20 mouse cellular contexts compared by ENCODE assay signal in genomic region chr16:35357449-35357848, GRCm38 (mm10). TPM values are rescaled to one million over a fixed set of nuclear protein-coding genes. Genes with fewer than 3 reads are reported as not detected.
DNase-seq lines count a peak whose midpoint lies in the region; ATAC-seq and TF ChIP-seq lines count a peak whose summit lies in the region.
"Had no signal": no experiment of that assay in that cellular context is flagged by ENCODE, and none has a peak within 500 bp of the region (broad histone marks: within the 10 kb centered on the region; RNA-seq: fewer than 3 reads in every experiment).

No protein-coding gene starts in this region.

- no peak overlapping the region for H3K4me3 ChIP-seq in kidney, adult 2 months (ENCODE audit: insufficient read depth, low read depth, low read length)
- H3K4me3 ChIP-seq in kidney, embryonic 15.5 days (replicated peaks) = no peak overlapping the region
- H3K4me3 ChIP-seq in stomach, postnatal 0 days (ENCODE audit: low read depth, low read length) = no peak overlapping the region
- no peak overlapping the region for H3K4me3 ChIP-seq in layer of hippocampus, adult 2 months
- H3K4me3 ChIP-seq: embryonic facial prominence, embryonic 15.5 days; forebrain, embryonic 15.5 days; heart, embryonic 13.5 days; hindbrain, embryonic 12.5 days; limb, embryonic 10.5 days; neural tube, embryonic 15.5 days had no signal

- DNase-seq in kidney, adult 2 months = peak; percentile 23
- DNase-seq in adrenal gland, postnatal 10 days = peak; percentile 59
- DNase-seq in adrenal gland, postnatal 25 days = peak; percentile 8
- DNase-seq in lung, postnatal 36 days = peak; percentile 58
- DNase-seq in stomach, postnatal 0 days (ENCODE audit: low spot score) = no peak
- no peak for DNase-seq in layer of hippocampus, adult 2 months (ENCODE audit: low spot score in 2 of 2)
- DNase-seq: cerebellum, adult 8-10 months; gastrocnemius, postnatal 10 days; liver; right cerebral cortex, adult 18-20 months; right cerebral cortex, postnatal 4 days; thymus, postnatal 25 days had no signal

- H3K27me3 ChIP-seq in kidney, adult 2 months (replicated peaks; ENCODE audit: control insufficient read depth, insufficient read depth, low read length) = no peaks in the 10 kb centered on the region
- no peaks in the 10 kb centered on the region for H3K27me3 ChIP-seq in kidney, embryonic 15.5 days
- H3K27me3 ChIP-seq in stomach, postnatal 0 days (ENCODE audit: control insufficient read depth, insufficient read depth, low read length) = no peaks in the 10 kb centered on the region
- H3K27me3 ChIP-seq: embryonic facial prominence, embryonic 15.5 days; forebrain, embryonic 15.5 days; heart, embryonic 13.5 days; hindbrain, embryonic 12.5 days; neural tube, embryonic 15.5 days had no signal

- no peaks in the 10 kb centered on the region for H3K9me3 ChIP-seq in kidney, embryonic 15.5 days (replicated peaks)
- no peaks in the 10 kb centered on the region for H3K9me3 ChIP-seq in stomach, postnatal 0 days (ENCODE audit: control insufficient read depth, low read length)
- H3K9me3 ChIP-seq: embryonic facial prominence, embryonic 15.5 days; forebrain, embryonic 15.5 days; heart, embryonic 13.5 days; hindbrain, embryonic 12.5 days; limb, embryonic 10.5 days; neural tube, embryonic 15.5 days had no signal

- no peak for TF ChIP-seq EP300 in stomach, postnatal 0 days (optimal IDR thresholded peaks at IDR 0.05)

- no peak overlapping the region for H3K27ac ChIP-seq in kidney, adult 2 months (ENCODE audit: insufficient read depth, low read depth, low read length)
- H3K27ac ChIP-seq in kidney, embryonic 15.5 days = no peak overlapping the region
- no peak overlapping the region for H3K27ac ChIP-seq in stomach, postnatal 0 days (replicated peaks)
- H3K27ac ChIP-seq in layer of hippocampus, adult 2 months = no peak overlapping the region
- H3K27ac ChIP-seq: embryonic facial prominence, embryonic 15.5 days; forebrain, embryonic 15.5 days; heart, embryonic 13.5 days; hindbrain, embryonic 12.5 days; limb, embryonic 10.5 days; neural tube, embryonic 15.5 days had no signal

- ATAC-seq in kidney, embryonic 15.5 days (replicated peaks; ENCODE audit: low FRiP score) = no peak
- ATAC-seq in stomach, postnatal 0 days (ENCODE audit: low FRiP score, low TSS enrichment) = no peak
- ATAC-seq: forebrain, embryonic 15.5 days had no signal

- 75% methylated on average over 1 of the region's 1 CpGs for WGBS in kidney, adult 2 months
- 81% methylated on average over 1 of the region's 1 CpGs for WGBS in kidney, embryonic 15.5 days
- 68% methylated on average over 1 of the region's 1 CpGs for WGBS in stomach, postnatal 0 days

- H3K36me3 ChIP-seq in kidney, adult 2 months (ENCODE audit: control insufficient read depth, insufficient read depth, low read length) = no peaks in the 10 kb centered on the region; the same call in 1 of the 2 replicates
- H3K36me3 ChIP-seq in kidney, embryonic 15.5 days = peaks cover 21% of the 10 kb centered on the region; the same call in 1 of the 2 replicates
- no peaks in the 10 kb centered on the region; the same call in 1 of the 2 replicates for H3K36me3 ChIP-seq in stomach, postnatal 0 days (ENCODE audit: control insufficient read depth, insufficient read depth, low read length)
- H3K36me3 ChIP-seq: limb, embryonic 10.5 days; neural tube, embryonic 15.5 days had no signal

- H3K4me1 ChIP-seq in kidney, adult 2 months (ENCODE audit: control insufficient read depth, insufficient read depth, low read length) = 0 out of 2 replicates have a peak, but pooled peaks cover 2% of the 10 kb centered on the region
- H3K4me1 ChIP-seq in kidney, embryonic 15.5 days = 0 out of 2 replicates have a peak, but pooled peaks cover 2% of the 10 kb centered on the region
- H3K4me1 ChIP-seq in stomach, postnatal 0 days (replicated peaks; ENCODE audit: control insufficient read depth, insufficient read depth) = no peaks in the 10 kb centered on the region
- H3K4me1 ChIP-seq: embryonic facial prominence, embryonic 15.5 days; hindbrain, embryonic 12.5 days; limb, embryonic 10.5 days had no signal

- no peak for TF ChIP-seq CTCF in kidney, adult 2 months (conservative IDR thresholded peaks at IDR 0.05; ENCODE audit: insufficient read depth, insufficient read length, low read depth, low read length)
- no peak for TF ChIP-seq CTCF in stomach, postnatal 0 days (IDR thresholded peaks at IDR 0.05; ENCODE audit: low read depth)
- TF ChIP-seq CTCF in layer of hippocampus, adult 2 months (conservative IDR thresholded peaks at IDR 0.05) = no peak

- TF ChIP-seq POLR2A in kidney, adult 2 months (IDR thresholded peaks at IDR 0.05; ENCODE audit: low read depth, low read length) = no peak

- no peak overlapping the region for H3K4me2 ChIP-seq in kidney, embryonic 15.5 days
- no peak overlapping the region for H3K4me2 ChIP-seq in stomach, postnatal 0 days (replicated peaks; ENCODE audit: low read depth)
- H3K4me2 ChIP-seq: embryonic facial prominence, embryonic 15.5 days; forebrain, embryonic 15.5 days; heart, embryonic 13.5 days; hindbrain, embryonic 12.5 days; midbrain, embryonic 11.5 days; neural tube, embryonic 15.5 days had no signal

- H3K9ac ChIP-seq in kidney, embryonic 15.5 days = no peak overlapping the region
- no peak overlapping the region for H3K9ac ChIP-seq in stomach, postnatal 0 days (ENCODE audit: low read length)
- H3K9ac ChIP-seq: embryonic facial prominence, embryonic 15.5 days; forebrain, embryonic 15.5 days; heart, embryonic 13.5 days; hindbrain, embryonic 12.5 days; neural tube, embryonic 15.5 days had no signal

RNA-seq across cellular contexts. Expression of gene Sec22a, which starts 6.3 kb away (rescaled TPM):
- 24.1 and 26.5 TPM in 2 replicates for polyA plus RNA-seq in kidney, adult 2 months (2012; rRNA removed)
- polyA plus RNA-seq in kidney, embryonic 15.5 days (2015; fragmentation: Nextera tagmentation; extraction: Ambion mirVana) = 48.9 and 51.8 TPM in 2 replicates
- total RNA-seq in adrenal gland, postnatal 10 days (2021) = 10 to 100 TPM; 22.8 to 27.8 TPM
- total RNA-seq in adrenal gland, postnatal 25 days (2021) = 25.2 and 32.5 TPM in 2 replicates
- polyA plus RNA-seq in stomach, postnatal 0 days (2015; fragmentation: Nextera tagmentation; extraction: Ambion mirVana) = 40.1 and 41.4 TPM in 2 replicates
- 10 to 100 TPM; 13.7 to 16.7 TPM for total RNA-seq in layer of hippocampus, adult 2 months (2021)

Comparison
In these comparisons a context has a peak if more than half of its experiments do, and no peak if none do; other contexts are left out.
1. DNase-seq: peak in kidney, adult 2 months (single experiment), adrenal gland, postnatal 10 days (single experiment), adrenal gland, postnatal 25 days (single experiment) and lung, postnatal 36 days (single experiment); none in stomach, postnatal 0 days (single experiment) and layer of hippocampus, adult 2 months (0 of 2).